Mouse (Mus musculus): ENCODE data around the gene Hist1h3i. TPM values are rescaled to one million over a fixed set of nuclear protein-coding genes. Genes with fewer than 3 reads are reported as not detected.
A peak's percentile ranks its signal among the peaks of the same experiment; 100 is the strongest.
"Not testable (repeated sequence)": the region's sequence is repeated elsewhere in the genome, so short reads cannot be mapped to it uniquely, and the experiment has no call there.

Gene Hist1h3i
- polyA plus RNA-seq (2011; ENCODE audit: insufficient read depth, insufficient read length, low replicate concordance, missing spikeins), result 34.1 TPM in 1 of 2 replicates, not detected in the other

- Histone ChIP-seq H3K27ac (ENCODE audit: control insufficient read depth, insufficient read depth, low read depth, low read length, poor library complexity) (peak within 1 kb of the TSS; percentile 98), H3K4me3 (replicated peaks; ENCODE audit: control insufficient read depth, low read depth, low read length) (peak within 1 kb of the TSS; percentile 63), H3K4me1 (ENCODE audit: control insufficient read depth, insufficient read depth, low read length) (peaks cover 3% of the 10 kb centered on the region; the same call in 1 of the 2 replicates)
- WGBS, result 0% methylated on average over 20 of the region's 20 CpGs
- TF ChIP-seq CTCF (IDR thresholded peaks at IDR 0.05; ENCODE audit: control insufficient read depth, insufficient read depth, low read length) (no peak), POLR2A (IDR thresholded peaks at IDR 0.05; ENCODE audit: borderline replicate concordance, control insufficient read depth, low read depth, low read length) (no peak)
These were observed at the start of gene Hist1h3i for GRCm38 (mm10) chr13:21783255-21783617. Hist1h3i (minus strand) TSS chr13:21783370.

DNA sequence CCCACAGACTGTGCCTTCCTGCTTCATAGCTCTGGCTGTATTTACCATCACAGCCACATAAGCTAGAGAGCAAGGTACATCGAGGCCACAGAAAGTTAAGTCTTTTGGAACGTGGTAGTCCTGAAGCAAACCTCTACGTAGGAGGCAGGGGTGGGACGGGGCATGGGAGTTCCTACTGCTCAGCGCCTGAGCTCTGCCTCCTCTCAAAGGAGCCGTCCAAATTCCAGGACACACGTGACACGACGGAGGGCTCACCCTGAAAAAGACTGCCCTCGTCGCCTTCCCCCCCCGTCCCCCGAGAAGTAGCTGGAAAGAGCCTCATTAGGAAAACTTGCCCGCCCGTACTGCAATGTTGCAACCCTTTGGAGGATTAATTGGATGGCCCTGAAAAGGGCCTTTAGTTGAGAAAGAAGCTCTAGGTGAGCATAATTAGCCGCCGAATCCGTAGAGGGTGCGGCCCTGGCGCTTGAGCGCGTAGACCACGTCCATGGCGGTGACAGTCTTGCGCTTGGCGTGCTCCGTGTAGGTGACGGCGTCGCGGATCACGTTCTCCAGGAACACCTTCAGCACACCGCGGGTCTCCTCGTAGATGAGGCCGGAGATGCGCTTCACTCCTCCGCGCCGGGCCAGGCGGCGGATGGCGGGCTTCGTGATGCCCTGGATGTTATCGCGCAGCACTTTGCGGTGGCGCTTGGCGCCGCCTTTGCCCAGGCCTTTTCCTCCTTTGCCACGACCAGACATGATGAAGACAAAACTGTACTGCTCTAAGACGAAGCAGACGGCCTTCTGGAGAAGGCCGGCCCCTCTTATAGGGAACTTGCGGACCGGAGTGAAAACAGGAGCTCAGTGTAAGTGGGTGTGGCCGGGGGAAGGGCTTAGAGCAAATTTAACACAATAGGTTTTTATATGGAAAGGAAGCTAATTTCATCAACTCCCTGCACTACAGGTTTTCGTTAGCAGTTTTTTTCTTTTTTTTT, 48.5 kb upstream of the Hist1h3i start, which contains the start of gene Hist1h4n:
TSS of gene Hist1h4n (minus strand) at position 779 of the 977 bp plus-strand sequence.
- under 1% methylated on average over 26 of the region's 58 CpGs for WGBS
- not testable (repeated sequence) for H3K4me1 ChIP-seq (ENCODE audit: control insufficient read depth, insufficient read depth, low read length)
- Histone ChIP-seq H3K4me3 (replicated peaks; ENCODE audit: control insufficient read depth, low read depth, low read length) (peak within 1 kb of the TSS; percentile 27), H3K27ac (ENCODE audit: control insufficient read depth, insufficient read depth, low read depth, low read length, poor library complexity) (peak within 1 kb of the TSS; percentile 82)
- TF ChIP-seq POLR2A (IDR thresholded peaks at IDR 0.05; ENCODE audit: borderline replicate concordance, control insufficient read depth, low read depth, low read length), result 0 out of 2 replicates have a peak, but pooled peaks have one; percentile 26

DNA sequence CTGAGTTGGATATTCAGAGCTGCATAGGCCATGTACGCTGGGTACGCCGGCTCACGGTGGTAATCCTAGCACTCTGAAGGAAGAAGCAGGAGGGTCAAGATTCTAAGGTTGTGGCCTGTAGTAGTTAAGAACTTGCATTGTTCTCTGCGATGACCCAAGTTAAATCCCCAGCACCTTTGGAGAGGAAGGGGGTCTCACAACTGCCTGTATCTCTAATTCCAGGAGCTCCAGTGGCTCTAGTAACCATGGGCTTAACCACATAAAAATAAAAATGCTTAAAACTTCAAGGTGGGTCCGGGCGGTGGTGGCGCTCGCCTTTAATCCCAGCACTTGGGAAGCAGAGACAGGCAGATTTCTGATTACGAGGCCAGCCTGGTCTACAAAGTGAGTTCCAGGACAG, 47.2 kb upstream of the Hist1h3i start:
- Histone ChIP-seq H3K4me3 (replicated peaks; ENCODE audit: control insufficient read depth, low read depth, low read length) (peak overlapping the region; percentile 16), H3K27ac (ENCODE audit: control insufficient read depth, insufficient read depth, low read depth, low read length, poor library complexity) (0 out of 2 replicates have a peak overlapping the region, but pooled peaks have one; percentile 24)
- 92% methylated on average over 10 of the region's 10 CpGs for WGBS

DNA sequence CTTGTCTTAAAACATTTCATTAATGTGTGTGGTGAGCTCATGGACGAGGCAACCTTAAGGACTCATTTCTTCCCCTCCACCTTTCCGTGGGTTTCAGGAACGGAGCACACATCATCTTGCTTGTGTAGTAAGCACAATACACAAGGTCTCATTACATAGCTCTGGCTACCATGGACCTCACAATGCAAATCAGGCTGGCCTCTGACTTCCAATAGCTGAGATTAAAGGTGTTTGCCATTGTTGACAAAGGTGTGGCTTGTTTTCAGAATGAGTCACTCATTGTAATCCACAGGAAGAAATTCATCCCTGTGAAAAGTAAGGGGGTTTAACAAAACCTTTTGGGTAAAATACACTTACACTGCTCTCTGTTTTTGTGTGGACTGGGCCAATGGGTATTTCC, 45.3 kb upstream of the Hist1h3i start:
- H3K27ac ChIP-seq (ENCODE audit: control insufficient read depth, insufficient read depth, low read depth, low read length, poor library complexity), result no peak overlapping the region
- 84% methylated on average over 3 of the region's 3 CpGs for WGBS
- TF ChIP-seq POLR2A (IDR thresholded peaks at IDR 0.05; ENCODE audit: borderline replicate concordance, control insufficient read depth, low read depth, low read length), result no peak
- TF ChIP-seq CTCF (IDR thresholded peaks at IDR 0.05; ENCODE audit: control insufficient read depth, insufficient read depth, low read length), result no peak
- H3K4me1 ChIP-seq (ENCODE audit: control insufficient read depth, insufficient read depth, low read length), result peaks cover 1% of the 10 kb centered on the region; the same call in 1 of the 2 replicates
- H3K4me3 ChIP-seq (replicated peaks; ENCODE audit: control insufficient read depth, low read depth, low read length), result no peak overlapping the region

More for the DNA sequence above, 47.2 kb upstream of the Hist1h3i start:
- no peak for TF ChIP-seq POLR2A (IDR thresholded peaks at IDR 0.05; ENCODE audit: borderline replicate concordance, control insufficient read depth, low read depth, low read length)
- TF ChIP-seq CTCF (IDR thresholded peaks at IDR 0.05; ENCODE audit: control insufficient read depth, insufficient read depth, low read length), result no peak
- H3K4me1 ChIP-seq (ENCODE audit: control insufficient read depth, insufficient read depth, low read length), result peaks cover 1% of the 10 kb centered on the region; the same call in 1 of the 2 replicates

DNA sequence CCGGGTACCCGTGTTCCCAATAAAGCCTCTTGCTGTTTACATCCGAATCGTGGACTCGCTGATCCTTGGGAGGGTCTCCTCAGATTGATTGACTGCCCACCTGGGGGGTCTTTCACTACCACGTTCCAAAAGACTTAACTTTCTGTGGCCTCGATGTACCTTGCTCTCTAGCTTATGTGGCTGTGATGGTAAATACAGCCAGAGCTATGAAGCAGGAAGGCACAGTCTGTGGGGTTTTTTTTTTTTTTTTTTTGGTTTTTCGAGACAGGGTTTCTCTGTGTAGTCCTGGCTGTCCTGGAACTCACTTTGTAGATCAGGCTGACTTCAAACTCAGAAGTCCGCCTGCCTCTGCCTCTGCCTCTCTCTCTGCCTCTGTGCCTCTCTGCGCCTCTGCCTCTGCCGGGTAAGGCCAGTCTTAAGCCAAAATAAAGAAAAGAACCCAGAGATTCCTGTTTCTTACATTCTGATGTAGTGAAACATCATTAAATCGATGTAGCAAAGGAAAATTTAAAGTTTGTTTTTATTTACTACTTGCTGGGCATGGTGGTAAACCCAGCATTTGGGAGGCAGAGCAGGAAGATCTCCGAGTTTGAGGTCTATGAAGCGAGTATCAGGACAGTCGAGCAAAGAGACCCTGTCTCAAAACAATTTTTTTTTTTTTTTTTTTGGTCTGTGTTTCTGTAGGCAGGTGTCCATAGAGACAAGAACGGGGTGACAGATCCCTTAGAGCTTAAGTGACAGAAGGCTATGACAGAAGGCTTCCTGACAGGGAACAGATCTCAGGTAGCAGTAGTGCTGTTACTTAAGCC, 37.1 kb upstream of the Hist1h3i start:
- WGBS, result 79% methylated on average over 7 of the region's 16 CpGs
- not testable (repeated sequence) for H3K4me3 ChIP-seq (replicated peaks; ENCODE audit: control insufficient read depth, low read depth, low read length); H3K27ac ChIP-seq (ENCODE audit: control insufficient read depth, insufficient read depth, low read depth, low read length, poor library complexity); H3K4me1 ChIP-seq (ENCODE audit: control insufficient read depth, insufficient read depth, low read length)

DNA sequence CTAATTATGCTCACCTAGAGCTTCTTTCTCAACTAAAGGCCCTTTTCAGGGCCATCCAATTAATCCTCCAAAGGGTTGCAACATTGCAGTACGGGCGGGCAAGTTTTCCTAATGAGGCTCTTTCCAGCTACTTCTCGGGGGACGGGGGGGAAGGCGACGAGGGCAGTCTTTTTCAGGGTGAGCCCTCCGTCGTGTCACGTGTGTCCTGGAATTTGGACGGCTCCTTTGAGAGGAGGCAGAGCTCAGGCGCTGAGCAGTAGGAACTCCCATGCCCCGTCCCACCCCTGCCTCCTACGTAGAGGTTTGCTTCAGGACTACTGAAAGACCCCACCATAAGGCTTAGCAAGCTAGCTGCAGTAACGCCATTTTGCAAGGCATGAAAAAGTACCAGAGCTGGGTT, 28.9 kb upstream of the Hist1h3i start:
- WGBS, result under 1% methylated on average over 14 of the region's 14 CpGs
- Histone ChIP-seq H3K27ac (ENCODE audit: control insufficient read depth, insufficient read depth, low read depth, low read length, poor library complexity) (peak overlapping the region; percentile 83), H3K4me3 (replicated peaks; ENCODE audit: control insufficient read depth, low read depth, low read length) (peak overlapping the region; percentile 31)
- H3K4me1 ChIP-seq (ENCODE audit: control insufficient read depth, insufficient read depth, low read length), result not testable (repeated sequence)

GRCm38 (mm10) chr13:21811539-21811938, 28.4 kb upstream of the Hist1h3i start, which contains the start of gene Hist1h4m:
Hist1h4m (plus strand) TSS chr13:21811746.
- Histone ChIP-seq H3K4me3 (replicated peaks; ENCODE audit: control insufficient read depth, low read depth, low read length) (peak within 1 kb of the TSS; percentile 31), H3K27ac (ENCODE audit: control insufficient read depth, insufficient read depth, low read depth, low read length, poor library complexity) (peak within 1 kb of the TSS; percentile 83)
- H3K4me1 ChIP-seq (ENCODE audit: control insufficient read depth, insufficient read depth, low read length), result not testable (repeated sequence)
- WGBS, result no CpG with 5 or more reads among the region's 24 CpGs

GRCm38 (mm10) chr13:21811074-21811473, 27.9 kb upstream of the Hist1h3i start:
- WGBS, result no CpG with 5 or more reads among the region's 8 CpGs
- H3K4me1 ChIP-seq (ENCODE audit: control insufficient read depth, insufficient read depth, low read length); H3K4me3 ChIP-seq (replicated peaks; ENCODE audit: control insufficient read depth, low read depth, low read length); H3K27ac ChIP-seq (ENCODE audit: control insufficient read depth, insufficient read depth, low read depth, low read length, poor library complexity): not testable (repeated sequence)

GRCm38 (mm10) chr13:21810073-21810472, 26.9 kb upstream of the Hist1h3i start, which contains the start of the genes Hist1h2bq and Hist1h2ao:
Hist1h2bq (minus strand) TSS chr13:21810197.
Hist1h2ao (plus strand) TSS chr13:21810465.
- WGBS, result no CpG with 5 or more reads among the region's 23 CpGs
- not testable (repeated sequence) for H3K4me3 ChIP-seq (replicated peaks; ENCODE audit: control insufficient read depth, low read depth, low read length); H3K4me1 ChIP-seq (ENCODE audit: control insufficient read depth, insufficient read depth, low read length); H3K27ac ChIP-seq (ENCODE audit: control insufficient read depth, insufficient read depth, low read depth, low read length, poor library complexity)

- no CpG with 5 or more reads among the region's 4 CpGs for WGBS
- not testable (repeated sequence) for H3K27ac ChIP-seq (ENCODE audit: control insufficient read depth, insufficient read depth, low read depth, low read length, poor library complexity); H3K4me1 ChIP-seq (ENCODE audit: control insufficient read depth, insufficient read depth, low read length); H3K4me3 ChIP-seq (replicated peaks; ENCODE audit: control insufficient read depth, low read depth, low read length)
These were observed 19.9 kb upstream of the Hist1h3i start for GRCm38 (mm10) chr13:21803058-21803457.

DNA sequence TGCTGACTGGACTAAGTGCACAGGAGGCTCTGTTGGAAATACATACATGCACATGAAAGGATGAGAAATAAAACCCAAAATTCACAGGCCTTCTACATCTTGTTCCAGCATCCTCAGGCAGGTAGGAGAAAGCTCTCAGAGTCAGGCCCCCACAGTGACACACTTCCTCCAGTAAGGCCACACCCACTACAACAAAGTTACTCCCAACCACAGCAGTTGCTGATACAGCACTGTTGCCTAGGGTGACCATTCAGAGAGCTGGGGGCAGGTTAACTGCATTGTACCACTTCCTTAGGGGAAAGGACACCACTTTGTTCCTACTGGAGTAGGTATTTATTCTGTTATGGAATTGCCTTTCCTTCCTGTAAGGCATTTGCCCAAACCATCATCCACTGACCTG, 14.0 kb upstream of the Hist1h3i start:
- not testable (repeated sequence) for H3K27ac ChIP-seq (ENCODE audit: control insufficient read depth, insufficient read depth, low read depth, low read length, poor library complexity); H3K4me3 ChIP-seq (replicated peaks; ENCODE audit: control insufficient read depth, low read depth, low read length); H3K4me1 ChIP-seq (ENCODE audit: control insufficient read depth, insufficient read depth, low read length)
